Mouse (Mus musculus): ENCODE measurements around the gene Hopx.

The Hopx gene

GRCm38 (mm10) chr5:77071626-77072025 lies 43.3 kb downstream of the Hopx start:
- DNase-seq (ENCODE audit: low spot score in 2 of 2), result no peak

- no peak for DNase-seq (ENCODE audit: low spot score in 2 of 2)
Observed at GRCm38 (mm10) chr5:77070987-77071386, 43.9 kb downstream of the Hopx start.

GRCm38 (mm10) chr5:77067321-77067720 lies 47.6 kb downstream of the Hopx start:
- DNase-seq (ENCODE audit: low spot score in 2 of 2), result no peak

- peak; percentile 35 to 73 for DNase-seq (ENCODE audit: low spot score in 2 of 2)
Observed at GRCm38 (mm10) chr5:77061372-77062038, 53.4 kb downstream of the Hopx start.

- no peak for DNase-seq (ENCODE audit: low spot score in 2 of 2)
Observed at GRCm38 (mm10) chr5:77060363-77060762, 54.6 kb downstream of the Hopx start.

GRCm38 (mm10) chr5:77056881-77057440 lies 58.0 kb downstream of the Hopx start:
- no peak for DNase-seq (ENCODE audit: low spot score in 2 of 2)

GRCm38 (mm10) chr5:77052616-77053015 lies 62.3 kb downstream of the Hopx start:
- no peak for DNase-seq (ENCODE audit: low spot score in 2 of 2)

- no peak for DNase-seq (ENCODE audit: low spot score in 2 of 2)
Observed at GRCm38 (mm10) chr5:77044362-77044761, 70.6 kb downstream of the Hopx start.

- DNase-seq (ENCODE audit: low spot score in 2 of 2), result no peak
Observed at GRCm38 (mm10) chr5:77039391-77039790, 75.5 kb downstream of the Hopx start.

GRCm38 (mm10) chr5:77038451-77038850 lies 76.5 kb downstream of the Hopx start:
- DNase-seq (ENCODE audit: low spot score in 2 of 2), result no peak

Measured in frontal cortex, postnatal 14 days (tissue).